ENCODE assay signal across 7 mouse cellular contexts in genomic region chr2:110192702-110193312, GRCm38 (mm10).
DNase-seq lines count a peak whose midpoint lies in the region; ATAC-seq lines count a peak whose summit lies in the region.

No protein-coding gene starts in this region.

- H3K9ac ChIP-seq in hindbrain, embryonic 13.5 days: no peak overlapping the region
- no peak overlapping the region for H3K9ac ChIP-seq in limb, embryonic 12.5 days (replicated peaks)

- no peaks in the 10 kb centered on the region for H3K9me3 ChIP-seq in hindbrain, embryonic 13.5 days
- H3K9me3 ChIP-seq in limb, embryonic 12.5 days: no peaks in the 10 kb centered on the region

- ATAC-seq in hindbrain, embryonic 13.5 days (ENCODE audit: low FRiP score): peak; percentile 34; the same call in 1 of the 2 replicates
- peak; percentile 90 for ATAC-seq in limb, embryonic 12.5 days (ENCODE audit: insufficient number of reproducible peaks, insufficient read depth, low FRiP score, low TSS enrichment, low read depth)

- peak overlapping the region; percentile 26; the same call in 1 of the 2 replicates for H3K27ac ChIP-seq in hindbrain, embryonic 13.5 days
- peak overlapping the region; percentile 94 for H3K27ac ChIP-seq in limb, embryonic 12.5 days

- peak overlapping the region; percentile 33 for H3K4me2 ChIP-seq in hindbrain, embryonic 13.5 days
- peak overlapping the region; percentile 45 for H3K4me2 ChIP-seq in limb, embryonic 12.5 days

- WGBS in hindbrain, embryonic 13.5 days: 19% methylated on average over 3 of the region's 3 CpGs
- WGBS in limb, embryonic 12.5 days: 11% methylated on average over 3 of the region's 3 CpGs

- peaks cover 5% of the 10 kb centered on the region; the same call in 1 of the 2 replicates for H3K27me3 ChIP-seq in hindbrain, embryonic 13.5 days
- H3K27me3 ChIP-seq in limb, embryonic 12.5 days: no peaks in the 10 kb centered on the region; the same call in 1 of the 2 replicates

- H3K36me3 ChIP-seq in hindbrain, embryonic 13.5 days: no peaks in the 10 kb centered on the region
- no peaks in the 10 kb centered on the region for H3K36me3 ChIP-seq in limb, embryonic 12.5 days

- H3K4me3 ChIP-seq in hindbrain, embryonic 13.5 days: no peak overlapping the region
- no peak overlapping the region for H3K4me3 ChIP-seq in limb, embryonic 12.5 days (replicated peaks)

- peak; percentile 24 for DNase-seq in urinary bladder, postnatal 14 days (ENCODE audit: low spot score)
- no peak for DNase-seq in urinary bladder, adult 2 months (ENCODE audit: low spot score)
- no peak for DNase-seq in thymus, postnatal 25 days
- DNase-seq in left cerebral cortex, adult 9 months (ENCODE audit: low spot score in 2 of 2): no peak
- no peak for DNase-seq in adrenal gland, postnatal 25 days

- H3K4me1 ChIP-seq in hindbrain, embryonic 13.5 days (replicated peaks): peaks cover 15% of the 10 kb centered on the region
- H3K4me1 ChIP-seq in limb, embryonic 12.5 days (replicated peaks): peaks cover 50% of the 10 kb centered on the region
